Mouse (Mus musculus) forebrain, embryonic 12.5 days (tissue): ENCODE measurements at regions not wholly inside any gene's neighbourhood (a gene's known extent, or its start where the extent isn't known, plus 50 kb on each side); places are given as distances from the start of the nearest gene placed in this dataset.

Source experiments
- ATAC-seq: fragments of 200-750 bp; cut with Nextera tagmentation; 2 replicates; pipeline ENCODE4 v1.8.0; 2017; ENCODE audit warnings: moderate TSS enrichment; ENCODE audit not compliant: low FRiP score
- H3K27ac ChIP-seq: fragments of 300-500 bp; sonication (generic); 2 replicates; pipeline ENCODE4 v1.5.1; 2016; ENCODE audit warnings: mild to moderate bottlenecking
- H3K27me3 ChIP-seq: fragments of 300-500 bp; sonication (generic); 2 replicates; pipeline ENCODE4 v1.6.1; 2016; ENCODE audit warnings: mild to moderate bottlenecking
- H3K36me3 ChIP-seq: fragments of 300-500 bp; sonication (generic); replicated peaks from 2 replicates; pipeline ENCODE4 v1.6.1; 2016; ENCODE audit warnings: mild to moderate bottlenecking
- H3K4me1 ChIP-seq: fragments of 300-500 bp; sonication (generic); 2 replicates; pipeline ENCODE4 v1.6.1; 2016
- H3K4me2 ChIP-seq: fragments of 300-500 bp; sonication (generic); 2 replicates; pipeline ENCODE4 v1.6.1; 2016; ENCODE audit warnings: mild to moderate bottlenecking, moderate library complexity
- H3K4me3 ChIP-seq: fragments of 300-500 bp; sonication (generic); replicated peaks from 2 replicates; pipeline ENCODE4 v1.5.1; 2016; ENCODE audit warnings: mild to moderate bottlenecking
- H3K9ac ChIP-seq: fragments of 300-500 bp; sonication (generic); 2 replicates; pipeline ENCODE4 v1.6.1; 2016; ENCODE audit warnings: mild to moderate bottlenecking
- H3K9me3 ChIP-seq: fragments of 300-500 bp; sonication (generic); 2 replicates; pipeline ENCODE4 v1.6.1; 2016
- WGBS: fragments of 180-500 bp; shearing (Covaris S2); methylation state at CpG from one replicate; pipeline ENCODE4 v1.1.7; 2016; 5-methylcytosine and 5-hydroxymethylcytosine counted together

DNA sequence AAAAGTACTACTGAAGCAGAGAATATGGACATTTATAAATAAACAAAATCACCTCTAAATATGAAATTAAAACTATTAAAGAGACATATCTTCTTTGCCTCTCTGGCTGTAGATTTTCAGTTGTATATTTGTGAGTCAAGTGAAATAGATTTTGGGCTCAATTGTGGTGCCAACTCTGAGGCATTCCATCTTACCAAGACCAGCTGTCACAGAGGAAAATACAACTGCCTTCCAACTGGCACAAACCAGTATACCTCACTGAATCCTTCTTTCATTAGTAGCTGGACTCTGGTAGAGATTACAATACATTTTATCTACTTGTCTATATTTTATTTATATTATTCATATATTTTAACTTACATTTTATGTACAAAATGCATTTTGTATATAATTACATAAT is 72.7 kb upstream of the Sgcd start:
- no peak overlapping the region for H3K27ac ChIP-seq
- ATAC-seq = no peak
- H3K36me3 ChIP-seq = no peaks in the 10 kb centered on the region
- no peaks in the 10 kb centered on the region for H3K4me1 ChIP-seq
- H3K9me3 ChIP-seq = no peaks in the 10 kb centered on the region
- H3K27me3 ChIP-seq = no peaks in the 10 kb centered on the region
- H3K4me3 ChIP-seq = no peak overlapping the region
- no peak overlapping the region for H3K4me2 ChIP-seq
- H3K9ac ChIP-seq = no peak overlapping the region

DNA sequence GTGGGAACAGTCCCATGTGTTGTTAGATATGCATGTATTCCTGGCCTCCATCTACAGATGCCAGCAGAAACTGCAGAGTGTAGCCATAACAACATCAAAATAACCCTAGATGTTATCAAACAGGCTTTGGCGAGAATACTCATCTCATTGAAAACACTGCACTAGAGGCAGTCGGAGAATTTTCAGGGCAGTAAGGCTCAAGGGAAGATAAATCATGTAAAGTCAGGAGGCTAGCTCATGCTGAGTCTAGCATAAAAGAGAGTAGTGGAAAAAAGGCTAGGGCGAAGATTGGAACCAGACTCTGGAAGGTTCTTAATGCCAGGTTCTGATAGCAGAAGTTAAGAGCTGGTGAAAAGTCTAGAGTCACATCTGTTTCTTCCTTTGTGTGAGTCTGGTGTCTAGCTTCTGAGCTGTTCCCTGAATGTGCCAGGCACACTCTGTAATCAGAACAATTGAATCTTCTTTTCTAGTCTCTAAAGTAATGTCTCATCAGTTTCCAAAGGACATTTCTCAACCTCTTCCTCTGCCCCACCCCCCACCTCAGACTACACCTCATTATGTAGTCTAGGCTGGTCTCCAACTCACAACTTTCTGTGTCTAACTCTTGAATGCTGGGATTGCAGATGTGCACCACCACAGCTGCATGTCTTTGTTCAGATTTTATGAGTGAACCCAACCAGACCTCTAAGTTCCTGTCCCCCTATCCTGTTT is 62.5 kb upstream of the Sgcd start:
- no peak overlapping the region for H3K4me2 ChIP-seq
- 82% methylated on average over 3 of the region's 3 CpGs for WGBS
- no peaks in the 10 kb centered on the region for H3K9me3 ChIP-seq
- no peak overlapping the region for H3K9ac ChIP-seq
- no peak overlapping the region for H3K27ac ChIP-seq
- ATAC-seq = no peak
- no peak overlapping the region for H3K4me3 ChIP-seq
- no peaks in the 10 kb centered on the region for H3K4me1 ChIP-seq
- no peaks in the 10 kb centered on the region for H3K27me3 ChIP-seq
- no peaks in the 10 kb centered on the region for H3K36me3 ChIP-seq

DNA sequence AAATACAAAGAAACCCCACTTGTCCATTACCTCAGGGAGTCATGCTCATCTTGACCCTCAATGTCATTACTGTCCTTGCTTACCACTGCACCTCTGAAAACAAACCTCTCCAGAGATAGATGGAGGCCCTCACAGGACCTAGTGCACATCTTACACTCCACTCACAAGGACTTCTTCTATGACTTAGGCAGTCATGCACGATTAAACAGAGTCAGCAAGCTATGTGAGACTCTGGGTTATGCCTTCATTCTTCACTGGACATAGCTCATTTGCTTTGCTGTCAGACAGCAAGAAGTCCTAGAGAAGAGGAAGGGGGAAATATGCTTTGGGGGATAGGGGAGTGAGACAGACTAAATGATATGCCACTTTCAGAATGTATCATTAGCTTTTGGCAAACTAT is 59.5 kb upstream of the Sgcd start:
- no peak for ATAC-seq
- no peaks in the 10 kb centered on the region for H3K9me3 ChIP-seq
- H3K4me2 ChIP-seq = no peak overlapping the region
- 83% methylated on average over 1 of the region's 1 CpGs for WGBS
- H3K4me1 ChIP-seq = no peaks in the 10 kb centered on the region
- no peaks in the 10 kb centered on the region for H3K36me3 ChIP-seq
- H3K27ac ChIP-seq = no peak overlapping the region
- H3K27me3 ChIP-seq = no peaks in the 10 kb centered on the region
- H3K9ac ChIP-seq = no peak overlapping the region
- H3K4me3 ChIP-seq = no peak overlapping the region
